Mouse (Mus musculus) monocyte, adult 59 days (primary cell): ENCODE data around the gene Il2rb. TPM values are rescaled to one million over a fixed set of nuclear protein-coding genes. Genes with fewer than 3 reads are reported as not detected.

ENCODE experiments used
- total RNA-seq, 2 experiments: library from RNA; stranded (reverse); gene quantifications; one replicate each; pipeline ENCODE4 v1.2.4; 2023

Il2rb gene
- 1 to 10 TPM in 1 of 2 experiments, under 1 TPM in 1; 0.89 to 1.8 TPM for total RNA-seq

GRCm38 (mm10) chr15:78494968-78495406 lies at the start of gene Il2rb:
Gene Il2rb, minus strand, starts transcription at chr15:78495271.

GRCm38 (mm10) chr15:78544561-78545001 lies 49.5 kb upstream of the Il2rb start, which contains the start of gene Sstr3:
Gene Sstr3, minus strand, starts transcription at chr15:78544685.

GRCm38 (mm10) chr15:78530671-78531450 lies 35.8 kb upstream of the Il2rb start, which contains the start of gene C1qtnf6:
Gene C1qtnf6, minus strand, starts transcription at chr15:78531416.

GRCm38 (mm10) chr15:78468379-78468937 lies 26.6 kb downstream of the Il2rb start, which contains the start of gene Tmprss6:
Gene Tmprss6, minus strand, starts transcription at chr15:78468634.

Other genes with a start within 250 kb of the Il2rb start
- gene Csf2rb2, start 189.6 kb downstream of the Il2rb start, total RNA-seq = 10 to 100 TPM; 43.7 to 48.7 TPM
- gene Csf2rb, start 169.5 kb downstream of the Il2rb start, total RNA-seq = 100 to 1,000 TPM; 266 to 291 TPM
- not detected for gene Tex33, start 99.4 kb downstream of the Il2rb start, total RNA-seq
- under 1 TPM in 1 of 2 experiments, not detected in 1; 0.64 TPM for gene Tst, start 89.4 kb downstream of the Il2rb start, total RNA-seq
- 10 to 100 TPM; 12.9 to 14.7 TPM for gene Mpst, start 88.9 kb downstream of the Il2rb start, total RNA-seq
- 10 to 100 TPM; 29.3 to 29.5 TPM for gene Kctd17, start 66.7 kb downstream of the Il2rb start, total RNA-seq
- not detected for gene Tmprss6, start 26.6 kb downstream of the Il2rb start, total RNA-seq
- under 1 TPM in 1 of 2 experiments, not detected in 1; 0.50 TPM for gene C1qtnf6, start 36.1 kb upstream of the Il2rb start, total RNA-seq
- gene Sstr3, start 49.4 kb upstream of the Il2rb start, total RNA-seq = not detected
- 100 to 1,000 TPM; 358 to 441 TPM for gene Rac2, start 77.5 kb upstream of the Il2rb start, total RNA-seq
- gene Cyth4, start 101.8 kb upstream of the Il2rb start, total RNA-seq = 100 to 1,000 TPM; 340 to 359 TPM
- not detected for gene Elfn2, start 223.5 kb upstream of the Il2rb start, total RNA-seq